Mouse (Mus musculus) cortical plate, adult 2 months (tissue): ENCODE results near the gene Plbd1.

Source experiments
- CTCF ChIP-seq: fragments of 200-500 bp; IDR thresholded peaks from 2 replicates; pipeline ENCODE4 v1.5.1; 2011; ENCODE audit warnings: mild to moderate bottlenecking, control low read depth, low read length; ENCODE audit not compliant: insufficient read depth; ENCODE audit errors: extremely low read depth
- POLR2A ChIP-seq: fragments of 200-500 bp; IDR thresholded peaks from 2 replicates; pipeline ENCODE4 v1.6.1; 2011; ENCODE audit warnings: mild to moderate bottlenecking, low read length, control low read depth; ENCODE audit not compliant: insufficient read depth; ENCODE audit errors: extremely low read depth

- TF ChIP-seq POLR2A (no peak), CTCF (no peak)
Measured at GRCm38 (mm10) chr6:136654470-136654869, 7.3 kb downstream of the Plbd1 start.
